In genomic region chr4:153552483-153552882, GRCm38 (mm10) we compare ENCODE assay signal across 14 mouse cellular contexts.
"Had no signal": no experiment of that assay in that cellular context is flagged by ENCODE, and none has a peak within 500 bp of the region (broad histone marks: within the 10 kb centered on the region; RNA-seq: fewer than 3 reads in every experiment).

No protein-coding gene starts in this region.

- H3K4me1 ChIP-seq: limb, embryonic 12.5 days; stomach, embryonic 15.5 days had no signal

- DNase-seq: kidney, adult 18-20 months; kidney, postnatal 10 days; kidney, postnatal 4 days; liver; lung, adult 18-20 months; lung, postnatal 36 days; right cerebral cortex, postnatal 14 days; thymus, adult 2 months; thymus, postnatal 25 days had no signal

- H3K4me2 ChIP-seq: limb, embryonic 12.5 days; stomach, embryonic 15.5 days had no signal

- H3K4me3 ChIP-seq: layer of hippocampus, adult 2 months; limb, embryonic 12.5 days; stomach, embryonic 15.5 days had no signal

- H3K9ac ChIP-seq: limb, embryonic 12.5 days; liver, embryonic 14.5 days; stomach, embryonic 15.5 days had no signal

- H3K9me3 ChIP-seq: limb, embryonic 12.5 days; stomach, embryonic 15.5 days had no signal

- ATAC-seq: lung, postnatal 0 days had no signal

- H3K27me3 ChIP-seq: stomach, embryonic 15.5 days had no signal

- H3K36me3 ChIP-seq: limb, embryonic 12.5 days; stomach, embryonic 15.5 days had no signal

- H3K27ac ChIP-seq: layer of hippocampus, adult 2 months; limb, embryonic 12.5 days; liver, embryonic 14.5 days; stomach, embryonic 15.5 days had no signal
